In the genomic region with DNA sequence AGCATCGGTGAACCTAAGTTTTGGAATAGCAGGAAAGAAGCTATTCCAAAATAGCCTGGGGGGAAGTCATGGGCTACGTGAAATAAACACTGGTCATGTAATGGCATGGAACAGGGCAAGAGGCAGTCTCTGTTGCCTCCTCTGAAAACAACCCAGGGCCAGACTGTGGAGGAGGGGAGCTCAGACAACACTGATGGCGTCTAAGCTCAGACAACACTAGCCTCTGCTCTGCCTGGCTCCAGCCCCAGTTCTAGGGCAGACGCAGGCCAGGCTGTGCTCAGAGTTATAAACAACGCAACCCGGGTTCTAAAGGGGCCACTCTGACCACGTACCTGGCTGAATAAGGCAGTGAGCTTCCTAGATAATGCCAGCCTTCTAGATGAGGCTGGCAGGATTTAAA, we compare ENCODE assay signal across 13 mouse cellular contexts. TPM values are rescaled to one million over a fixed set of nuclear protein-coding genes. Genes with fewer than 3 reads are reported as not detected.
DNase-seq lines count a peak whose midpoint lies in the region; ATAC-seq lines count a peak whose summit lies in the region.
"Had no signal": no experiment of that assay in that cellular context is flagged by ENCODE, and none has a peak within 500 bp of the region (broad histone marks: within the 10 kb centered on the region; RNA-seq: fewer than 3 reads in every experiment).

No protein-coding gene starts in this region.

- peaks cover 24% of the 10 kb centered on the region for H3K36me3 ChIP-seq in kidney, embryonic 15.5 days
- H3K36me3 ChIP-seq in heart, embryonic 13.5 days: peaks cover 29% of the 10 kb centered on the region
- peaks cover 1% of the 10 kb centered on the region; the same call in 1 of the 2 replicates for H3K36me3 ChIP-seq in intestine, embryonic 16.5 days (ENCODE audit: control insufficient read depth, insufficient read depth, low read length)

- DNase-seq in kidney, adult 8-10 months: no peak
- peak; percentile 28 for DNase-seq in lung, postnatal 14 days
- DNase-seq in layer of hippocampus, adult 9-10 months (ENCODE audit: low spot score): no peak
- DNase-seq: adrenal gland, postnatal 25 days; cerebellum, adult 2 months had no signal

- no peaks in the 10 kb centered on the region for H3K27me3 ChIP-seq in kidney, embryonic 15.5 days
- no peaks in the 10 kb centered on the region for H3K27me3 ChIP-seq in heart, embryonic 13.5 days (replicated peaks)
- no peaks in the 10 kb centered on the region for H3K27me3 ChIP-seq in intestine, embryonic 16.5 days (replicated peaks; ENCODE audit: control insufficient read depth, insufficient read depth, low read length)
- H3K27me3 ChIP-seq: midbrain, embryonic 12.5 days; neural tube, embryonic 15.5 days had no signal

- H3K9me3 ChIP-seq in kidney, embryonic 15.5 days (replicated peaks): no peaks in the 10 kb centered on the region
- no peaks in the 10 kb centered on the region for H3K9me3 ChIP-seq in heart, embryonic 13.5 days
- no peaks in the 10 kb centered on the region for H3K9me3 ChIP-seq in intestine, embryonic 16.5 days (ENCODE audit: control insufficient read depth, low read length)
- H3K9me3 ChIP-seq: G1E; midbrain, embryonic 12.5 days; neural tube, embryonic 15.5 days had no signal

- 47% methylated on average over 7 of the region's 7 CpGs for WGBS in kidney, embryonic 15.5 days
- WGBS in heart, embryonic 13.5 days: 37% methylated on average over 7 of the region's 7 CpGs
- WGBS in intestine, embryonic 16.5 days: 45% methylated on average over 7 of the region's 7 CpGs

- H3K4me2 ChIP-seq in kidney, embryonic 15.5 days: no peak overlapping the region
- H3K4me2 ChIP-seq in heart, embryonic 13.5 days: no peak overlapping the region
- no peak overlapping the region for H3K4me2 ChIP-seq in intestine, embryonic 16.5 days (ENCODE audit: low read depth, low read length)
- H3K4me2 ChIP-seq: midbrain, embryonic 12.5 days; neural tube, embryonic 15.5 days had no signal

- peaks cover 37% of the 10 kb centered on the region for H3K4me1 ChIP-seq in kidney, embryonic 15.5 days
- peaks cover 75% of the 10 kb centered on the region for H3K4me1 ChIP-seq in heart, embryonic 13.5 days
- peaks cover 23% of the 10 kb centered on the region for H3K4me1 ChIP-seq in intestine, embryonic 16.5 days (ENCODE audit: control insufficient read depth, insufficient read depth, low read length)

- ATAC-seq in kidney, embryonic 15.5 days (replicated peaks; ENCODE audit: low FRiP score): no peak
- ATAC-seq in heart, embryonic 13.5 days (ENCODE audit: extremely low read depth, insufficient number of reproducible peaks, low FRiP score, low TSS enrichment): no peak
- 0 out of 2 replicates have a peak, but pooled peaks have one; percentile 27 for ATAC-seq in intestine, embryonic 16.5 days
- ATAC-seq in monocyte, adult 5-6 weeks (replicated peaks; ENCODE audit: insufficient number of reproducible peaks, low FRiP score, low TSS enrichment, poor library complexity, severe bottlenecking): no peak

- no peak overlapping the region for H3K4me3 ChIP-seq in kidney, embryonic 15.5 days (replicated peaks)
- H3K4me3 ChIP-seq in heart, embryonic 13.5 days: no peak overlapping the region
- H3K4me3 ChIP-seq in intestine, embryonic 16.5 days (ENCODE audit: low read length): no peak overlapping the region
- H3K4me3 ChIP-seq: midbrain, embryonic 12.5 days; neural tube, embryonic 15.5 days had no signal

- peak overlapping the region; percentile 24; the same call in 1 of the 2 replicates for H3K27ac ChIP-seq in kidney, embryonic 15.5 days
- peak overlapping the region; percentile 65 for H3K27ac ChIP-seq in heart, embryonic 13.5 days (replicated peaks)
- no peak overlapping the region for H3K27ac ChIP-seq in intestine, embryonic 16.5 days (ENCODE audit: low read length)
- H3K27ac ChIP-seq: midbrain, embryonic 12.5 days; neural tube, embryonic 15.5 days had no signal

- no peak overlapping the region for H3K9ac ChIP-seq in kidney, embryonic 15.5 days
- peak overlapping the region; percentile 48; the same call in 1 of the 2 replicates for H3K9ac ChIP-seq in heart, embryonic 13.5 days
- no peak overlapping the region for H3K9ac ChIP-seq in intestine, embryonic 16.5 days (ENCODE audit: low read depth, low read length)
- H3K9ac ChIP-seq: midbrain, embryonic 12.5 days; neural tube, embryonic 15.5 days had no signal

RNA-seq across cellular contexts. Expression of a gene that starts 20.0 kb away (rescaled TPM):
- polyA plus RNA-seq in kidney, embryonic 15.5 days (2015; fragmentation: Nextera tagmentation; extraction: Ambion mirVana): 4.1 and 6.3 TPM in 2 replicates
- 2.0 and 2.6 TPM in 2 replicates for polyA plus RNA-seq in heart, embryonic 13.5 days (2015; fragmentation: Nextera tagmentation; extraction: Ambion mirVana)
- polyA plus RNA-seq in intestine, embryonic 16.5 days (2015; fragmentation: Nextera tagmentation; extraction: Ambion mirVana): 3.9 and 5.2 TPM in 2 replicates
- total RNA-seq in monocyte, adult 5-6 weeks (2017): not detected in 3 replicates
- total RNA-seq: granulocyte monocyte progenitor cell, adult 5-6 weeks had no signal

RNA-seq across cellular contexts. Expression of a gene that starts 30.5 kb away (rescaled TPM):
- polyA plus RNA-seq in kidney, embryonic 15.5 days (2015; fragmentation: Nextera tagmentation; extraction: Ambion mirVana): 7.3 and 7.4 TPM in 2 replicates
- polyA plus RNA-seq in heart, embryonic 13.5 days (2015; fragmentation: Nextera tagmentation; extraction: Ambion mirVana): 7.9 and 8.3 TPM in 2 replicates
- polyA plus RNA-seq in intestine, embryonic 16.5 days (2015; fragmentation: Nextera tagmentation; extraction: Ambion mirVana): 3.1 and 3.7 TPM in 2 replicates
- total RNA-seq in monocyte, adult 5-6 weeks (2017): 16.3 to 21.9 TPM (median 19.8 TPM) in 3 replicates

RNA-seq across cellular contexts. Expression of a gene that starts 35.5 kb away (rescaled TPM):
- not detected in 2 replicates for polyA plus RNA-seq in kidney, embryonic 15.5 days (2015; fragmentation: Nextera tagmentation; extraction: Ambion mirVana)
- polyA plus RNA-seq in heart, embryonic 13.5 days (2015; fragmentation: Nextera tagmentation; extraction: Ambion mirVana): not detected in 2 replicates
- not detected in 2 replicates for polyA plus RNA-seq in intestine, embryonic 16.5 days (2015; fragmentation: Nextera tagmentation; extraction: Ambion mirVana)
- total RNA-seq in monocyte, adult 5-6 weeks (2017): not detected in 3 replicates
- total RNA-seq: adrenal gland, postnatal 25 days; G1E; granulocyte monocyte progenitor cell, adult 5-6 weeks had no signal
- polyA plus RNA-seq: G1E had no signal

RNA-seq across cellular contexts. Expression of a gene that starts 56.7 kb away (rescaled TPM):
- polyA plus RNA-seq in kidney, embryonic 15.5 days (2015; fragmentation: Nextera tagmentation; extraction: Ambion mirVana): 196 and 208 TPM in 2 replicates
- polyA plus RNA-seq in heart, embryonic 13.5 days (2015; fragmentation: Nextera tagmentation; extraction: Ambion mirVana): 90.2 and 102 TPM in 2 replicates
- 260 and 274 TPM in 2 replicates for polyA plus RNA-seq in intestine, embryonic 16.5 days (2015; fragmentation: Nextera tagmentation; extraction: Ambion mirVana)
- total RNA-seq in monocyte, adult 5-6 weeks (2017): 18.0 to 45.7 TPM (median 45.0 TPM) in 3 replicates
